Mouse (Mus musculus): Measurements from ENCODE around the gene Rpl11.

- no peak for TF ChIP-seq CTCF (IDR thresholded peaks at IDR 0.05; ENCODE audit: low read depth)
- no peak for TF ChIP-seq EP300 (IDR thresholded peaks at IDR 0.05; ENCODE audit: low read depth)
Measured at GRCm38 (mm10) chr4:136006821-136007220, 46.4 kb downstream of the Rpl11 start.

Measured in liver, embryonic 14.5 days (tissue).